Mouse (Mus musculus) cerebellum, postnatal 4 days (tissue): ENCODE results near the gene Fhl1.

Source experiments
- DNase-seq, 2 experiments: peaks; one replicate each; pipeline ENCODE4 v3.0.0; 2022; ENCODE audit warnings: low spot score in 2 of 2, mixed read lengths in 1 of 2

Gene Fhl1

GRCm38 (mm10) chrX:56731306-56732201, at the start of gene Fhl1:
Gene Fhl1 (plus strand): TSS chrX:56731787.
- peak; percentile 42 to 50 for DNase-seq

- DNase-seq = no peak
Measured at GRCm38 (mm10) chrX:56682156-56682720, 49.3 kb upstream of the Fhl1 start.

- no peak for DNase-seq
Measured at GRCm38 (mm10) chrX:56683521-56683920, 48.1 kb upstream of the Fhl1 start.

GRCm38 (mm10) chrX:56692554-56692953, 39.0 kb upstream of the Fhl1 start:
- no peak for DNase-seq

GRCm38 (mm10) chrX:56694539-56694938, 37.0 kb upstream of the Fhl1 start:
- DNase-seq = no peak

- no peak for DNase-seq
Measured at GRCm38 (mm10) chrX:56697199-56697780, 34.3 kb upstream of the Fhl1 start.

- no peak for DNase-seq
Measured at GRCm38 (mm10) chrX:56697886-56698285, 33.7 kb upstream of the Fhl1 start.

- DNase-seq = no peak
Measured at GRCm38 (mm10) chrX:56701261-56701660, 30.3 kb upstream of the Fhl1 start.

GRCm38 (mm10) chrX:56703965-56704562, 27.5 kb upstream of the Fhl1 start:
- no peak for DNase-seq

GRCm38 (mm10) chrX:56708592-56709370, 22.8 kb upstream of the Fhl1 start:
- no peak for DNase-seq

- no peak for DNase-seq
Measured at GRCm38 (mm10) chrX:56710522-56710921, 21.1 kb upstream of the Fhl1 start.

GRCm38 (mm10) chrX:56712666-56713065, 18.9 kb upstream of the Fhl1 start:
- no peak for DNase-seq

- DNase-seq = no peak
Measured at GRCm38 (mm10) chrX:56722559-56722958, 9.0 kb upstream of the Fhl1 start.

GRCm38 (mm10) chrX:56728507-56728906, 3.1 kb upstream of the Fhl1 start:
- no peak for DNase-seq

- no peak for DNase-seq
Measured at GRCm38 (mm10) chrX:56730828-56731305, 720 bp upstream of the Fhl1 start.

GRCm38 (mm10) chrX:56732401-56732800, 814 bp downstream of the Fhl1 start:
- DNase-seq = no peak

- DNase-seq = no peak
Measured at GRCm38 (mm10) chrX:56734436-56734835, 2.8 kb downstream of the Fhl1 start.

GRCm38 (mm10) chrX:56736226-56736625, 4.6 kb downstream of the Fhl1 start:
- no peak for DNase-seq

- DNase-seq = no peak
Measured at GRCm38 (mm10) chrX:56737848-56738554, 6.4 kb downstream of the Fhl1 start.

GRCm38 (mm10) chrX:56741428-56741827, 9.8 kb downstream of the Fhl1 start:
- no peak for DNase-seq

GRCm38 (mm10) chrX:56751536-56751935, 19.9 kb downstream of the Fhl1 start:
- DNase-seq = no peak
